Mouse (Mus musculus) brain, embryonic 14.5 days (tissue): ENCODE results near the gene Ostm1.

ENCODE experiments used
- CTCF ChIP-seq: fragments of 200-500 bp; IDR thresholded peaks from 2 replicates; pipeline ENCODE4 v1.5.1; 2012; ENCODE audit warnings: inconsistent platforms, mild to moderate bottlenecking, moderate library complexity, borderline replicate concordance; ENCODE audit not compliant: insufficient read depth, insufficient read length; ENCODE audit errors: extremely low read depth
- POLR2A ChIP-seq: fragments of 200-500 bp; IDR thresholded peaks from 2 replicates; pipeline ENCODE4 v1.6.1; 2012; ENCODE audit warnings: mild to moderate bottlenecking, inconsistent platforms, borderline replicate concordance; ENCODE audit not compliant: poor library complexity, insufficient read depth, insufficient read length, severe bottlenecking; ENCODE audit errors: extremely low read depth

DNA sequence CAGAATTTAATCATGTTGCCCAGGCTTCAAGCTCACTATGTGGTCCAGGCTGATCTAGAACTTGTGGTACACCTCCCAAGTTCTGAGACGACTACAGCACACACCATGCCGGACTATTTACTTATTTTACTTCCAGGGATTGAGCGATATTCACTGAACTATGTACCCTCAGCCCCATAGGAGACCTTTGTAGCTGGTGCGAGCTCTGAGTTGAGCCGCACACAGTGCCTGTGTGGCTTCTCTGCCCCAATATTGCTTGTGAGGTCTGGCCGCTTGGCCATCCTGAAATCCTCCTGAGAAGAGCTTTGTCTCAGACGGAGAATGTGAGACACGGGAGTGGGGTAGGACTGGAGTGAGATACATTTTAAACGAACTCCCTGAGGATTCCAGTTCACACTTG is 31.1 kb downstream of the Ostm1 start:
- TF ChIP-seq CTCF, result no peak
- TF ChIP-seq POLR2A, result no peak
